Mouse (Mus musculus) neural tube, embryonic 13.5 days (tissue): ENCODE results near the gene Tssk2. TPM values are rescaled to one million over a fixed set of nuclear protein-coding genes. Genes with fewer than 3 reads are reported as not detected.

Experiments used
- polyA plus RNA-seq: library from polyadenylated mRNA; unstranded; fragments of >200 nt; fragmentation: Nextera tagmentation; extraction: Ambion mirVana; gene quantifications from 2 replicates; pipeline ENCODE4 v1.2.1, GENCODE M21; 2015

Tssk2 gene
- polyA plus RNA-seq, 1 experiment from 2014 or later = not detected

Other genes with a start within 250 kb of the Tssk2 start
- gene Med15, start 165.7 kb upstream of the Tssk2 start, polyA plus RNA-seq = 46.6 and 56.0 TPM in 2 replicates
- 76.2 and 77.1 TPM in 2 replicates for gene Klhl22, start 139.0 kb upstream of the Tssk2 start, polyA plus RNA-seq
- 3.4 and 3.7 TPM in 2 replicates for gene Scarf2, start 101.4 kb upstream of the Tssk2 start, polyA plus RNA-seq
- 1.7 and 1.9 TPM in 2 replicates for gene B830017H08Rik, start 65.5 kb upstream of the Tssk2 start, polyA plus RNA-seq
- 3.2 and 5.8 TPM in 2 replicates for gene Car15, start 60.3 kb upstream of the Tssk2 start, polyA plus RNA-seq
- 0.47 and 0.49 TPM in 2 replicates for gene Gm20518, start 7.0 kb upstream of the Tssk2 start, polyA plus RNA-seq
- 0.07 and 0.10 TPM in 2 replicates for gene Tssk1, start 4.4 kb upstream of the Tssk2 start, polyA plus RNA-seq
- gene Dgcr2, start 75 bp upstream of the Tssk2 start, polyA plus RNA-seq = 86.3 and 89.6 TPM in 2 replicates
- gene Ess2, start 12.7 kb downstream of the Tssk2 start, polyA plus RNA-seq = 43.9 and 48.2 TPM in 2 replicates
- gene Gsc2, start 16.4 kb downstream of the Tssk2 start, polyA plus RNA-seq = not detected in 2 replicates
- gene Slc25a1, start 29.6 kb downstream of the Tssk2 start, polyA plus RNA-seq = 163 and 169 TPM in 2 replicates
- gene Vpreb2, start 81.8 kb downstream of the Tssk2 start, polyA plus RNA-seq = not detected in 2 replicates
- 170 and 172 TPM in 2 replicates for gene Dgcr6, start 154.2 kb downstream of the Tssk2 start, polyA plus RNA-seq
- gene Prodh, start 191.6 kb downstream of the Tssk2 start, polyA plus RNA-seq = 3.2 and 4.7 TPM in 2 replicates
- gene Rtn4r, start 229.0 kb downstream of the Tssk2 start, polyA plus RNA-seq = 19.6 and 23.9 TPM in 2 replicates